Mouse (Mus musculus): ENCODE data around the gene Ubxn4.

GRCm38 (mm10) chr1:128303900-128304299 is 60.1 kb downstream of the Ubxn4 start:
- no peak for TF ChIP-seq TAL1 (IDR thresholded peaks at IDR 0.05; ENCODE audit: low read length)
- no peak for TF ChIP-seq GATA1 (IDR thresholded peaks at IDR 0.05; ENCODE audit: low read length)
